Mouse (Mus musculus) kidney, adult 2 months (tissue): ENCODE data around the gene Erbb2.

Experiments used
- CTCF ChIP-seq: fragments of 200-500 bp; conservative IDR thresholded peaks from 2 replicates; pipeline ENCODE4 v1.5.1; 2011; ENCODE audit warnings: low read depth, mild to moderate bottlenecking, control low read depth, low read length, moderate library complexity, mixed read lengths; ENCODE audit not compliant: insufficient read depth, insufficient read length
- POLR2A ChIP-seq: fragments of 200-500 bp; IDR thresholded peaks from one replicate; pipeline ENCODE4 v1.6.1; 2011; ENCODE audit warnings: low read depth, low read length, control low read depth

- TF ChIP-seq CTCF (no peak), POLR2A (no peak)
These were observed 51.6 kb downstream of the Erbb2 start for GRCm38 (mm10) chr11:98463911-98464310.
